Mouse (Mus musculus) small intestine, adult 2 months (tissue): ENCODE measurements around the gene Dhdds. TPM values are rescaled to one million over a fixed set of nuclear protein-coding genes. Genes with fewer than 3 reads are reported as not detected.

Experiments
- H3K27ac ChIP-seq: fragments of 200-500 bp; 2 replicates; pipeline ENCODE4 v1.5.1; 2012; ENCODE audit warnings: low read depth, low read length, control low read depth, inconsistent platforms; ENCODE audit not compliant: insufficient read depth
- H3K27me3 ChIP-seq: fragments of 200-500 bp; 2 replicates; pipeline ENCODE4 v1.6.1; 2012; ENCODE audit warnings: mild to moderate bottlenecking, moderate library complexity, low read length, inconsistent platforms; ENCODE audit not compliant: control insufficient read depth, insufficient read depth
- H3K36me3 ChIP-seq: fragments of 200-500 bp; 2 replicates; pipeline ENCODE4 v1.6.1; 2012; ENCODE audit warnings: mild to moderate bottlenecking, low read length, control low read depth, inconsistent platforms; ENCODE audit not compliant: control insufficient read depth, insufficient read depth
- H3K4me1 ChIP-seq: fragments of 200-500 bp; 2 replicates; pipeline ENCODE4 v1.6.1; 2012; ENCODE audit warnings: low read length, inconsistent platforms, mixed read lengths; ENCODE audit not compliant: control insufficient read depth, insufficient read depth, insufficient read length
- H3K4me3 ChIP-seq: fragments of 200-500 bp; 2 replicates; pipeline ENCODE4 v1.5.1; 2012; ENCODE audit warnings: low read depth, mild to moderate bottlenecking, control low read depth, inconsistent platforms, low read length, moderate library complexity
- CTCF ChIP-seq: fragments of 200-500 bp; IDR thresholded peaks from 2 replicates; pipeline ENCODE4 v1.5.1; 2012; ENCODE audit warnings: low read depth, mild to moderate bottlenecking, control low read depth, inconsistent platforms, low read length, moderate library complexity, mixed read lengths; ENCODE audit not compliant: insufficient replicate concordance, insufficient read length; ENCODE audit errors: extremely low read depth
- POLR2A ChIP-seq: fragments of 200-500 bp; IDR thresholded peaks from 2 replicates; pipeline ENCODE4 v1.6.1; 2012; ENCODE audit warnings: low read depth, mild to moderate bottlenecking, control low read depth, inconsistent platforms, low read length, moderate library complexity
- WGBS: fragments of 180-500 bp; shearing (Covaris S2); methylation state at CpG from one replicate; pipeline ENCODE4 v1.1.7; 2018; 5-methylcytosine and 5-hydroxymethylcytosine counted together
- polyA plus RNA-seq: library from polyadenylated mRNA; depleted of rRNA; stranded (reverse); fragments of >200 nt; gene quantifications from 2 replicates; pipeline ENCODE4 v1.2.3, GENCODE M21; 2012

The Dhdds gene
- polyA plus RNA-seq, 1 experiment = 16.0 TPM

DNA sequence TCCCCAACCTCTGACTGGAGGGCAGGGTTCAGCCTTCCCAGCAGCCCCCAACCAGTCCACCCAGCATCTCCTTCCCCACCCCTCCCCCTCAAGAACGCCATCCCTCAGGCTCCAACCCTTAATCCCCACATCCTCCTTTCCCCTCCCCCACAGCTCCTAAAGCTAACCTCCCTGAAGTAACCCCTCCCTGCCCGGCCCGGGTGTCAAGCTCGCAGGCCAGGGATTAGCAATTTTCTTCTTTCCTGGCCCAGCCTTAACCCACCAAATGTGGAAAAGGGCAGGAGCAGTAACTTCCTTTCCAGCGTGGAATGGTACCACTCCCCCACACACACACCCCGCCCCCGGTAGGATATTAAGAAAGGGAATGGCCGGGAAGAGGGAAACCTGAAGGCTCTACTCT, 16.0 kb upstream of the Dhdds start:
- Histone ChIP-seq H3K27me3 (peaks cover 46% of the 10 kb centered on the region), H3K4me3 (no peak overlapping the region)
- 2% methylated on average over 8 of the region's 8 CpGs for WGBS

DNA sequence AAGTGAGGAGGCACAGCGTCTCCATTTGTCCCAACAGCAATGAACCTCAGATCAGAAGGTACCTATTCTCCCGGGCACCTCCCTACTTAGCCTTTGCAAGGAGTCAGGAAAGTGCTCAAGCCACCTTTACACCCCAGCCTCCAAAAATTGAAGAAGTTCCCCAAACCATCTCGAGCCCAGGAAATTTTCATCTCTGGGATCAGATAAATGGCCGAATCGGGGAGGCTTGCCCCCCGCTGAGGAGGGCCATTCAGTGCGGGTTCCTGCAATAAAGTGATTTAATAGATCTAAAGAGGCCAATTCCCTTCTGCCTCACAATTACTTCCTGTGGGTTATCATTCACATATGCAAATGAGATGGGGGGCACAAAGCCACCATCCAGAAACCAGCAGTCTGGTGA, 15.5 kb upstream of the Dhdds start:
- TF ChIP-seq POLR2A = no peak
- peaks cover 49% of the 10 kb centered on the region for H3K27me3 ChIP-seq
- peaks cover 1% of the 10 kb centered on the region; the same call in 1 of the 2 replicates for H3K4me1 ChIP-seq
- no peak overlapping the region for H3K27ac ChIP-seq
- H3K4me3 ChIP-seq = no peak overlapping the region
- 13% methylated on average over 7 of the region's 7 CpGs for whole genome bisulfite sequencing
- H3K36me3 ChIP-seq = no peaks in the 10 kb centered on the region

More for the DNA sequence above, 16.0 kb upstream of the Dhdds start:
- H3K27ac ChIP-seq = no peak overlapping the region
- H3K4me1 ChIP-seq = peaks cover 1% of the 10 kb centered on the region; the same call in 1 of the 2 replicates
- TF ChIP-seq POLR2A = no peak
- TF ChIP-seq CTCF = no peak
- no peaks in the 10 kb centered on the region for H3K36me3 ChIP-seq

DNA sequence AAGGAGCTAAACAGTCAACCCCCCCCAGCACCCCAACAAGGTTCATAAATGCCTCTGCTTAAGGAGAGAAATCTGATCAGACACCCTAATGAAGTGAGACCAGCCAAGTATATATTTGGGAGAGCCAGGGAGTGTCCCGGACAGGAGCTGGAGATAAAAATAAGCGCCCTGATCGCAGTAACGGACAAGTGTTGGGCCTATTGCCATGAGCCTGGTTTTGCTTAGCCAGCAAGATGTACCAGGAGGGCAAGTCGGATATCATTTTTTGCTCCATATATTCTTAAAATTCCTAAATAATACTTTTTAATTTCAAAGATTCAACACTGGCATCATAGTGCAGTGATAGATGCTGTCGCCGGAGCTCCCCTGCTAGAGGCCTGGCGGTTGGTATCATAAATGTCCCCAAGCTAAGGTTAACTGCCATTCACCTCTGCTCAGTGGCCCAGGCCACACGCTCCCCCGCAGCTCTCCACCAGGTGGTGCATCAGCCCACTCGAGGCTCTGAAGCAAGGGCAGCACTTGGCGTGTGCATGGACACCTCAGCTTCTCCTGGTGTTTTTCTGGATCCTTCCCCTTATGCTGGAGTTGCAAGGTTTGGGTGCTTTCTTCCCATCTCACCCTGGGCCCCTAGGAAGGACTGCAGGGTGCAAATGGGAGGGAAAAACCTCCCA, 12.3 kb upstream of the Dhdds start:
- WGBS = 50% methylated on average over 12 of the region's 12 CpGs

DNA sequence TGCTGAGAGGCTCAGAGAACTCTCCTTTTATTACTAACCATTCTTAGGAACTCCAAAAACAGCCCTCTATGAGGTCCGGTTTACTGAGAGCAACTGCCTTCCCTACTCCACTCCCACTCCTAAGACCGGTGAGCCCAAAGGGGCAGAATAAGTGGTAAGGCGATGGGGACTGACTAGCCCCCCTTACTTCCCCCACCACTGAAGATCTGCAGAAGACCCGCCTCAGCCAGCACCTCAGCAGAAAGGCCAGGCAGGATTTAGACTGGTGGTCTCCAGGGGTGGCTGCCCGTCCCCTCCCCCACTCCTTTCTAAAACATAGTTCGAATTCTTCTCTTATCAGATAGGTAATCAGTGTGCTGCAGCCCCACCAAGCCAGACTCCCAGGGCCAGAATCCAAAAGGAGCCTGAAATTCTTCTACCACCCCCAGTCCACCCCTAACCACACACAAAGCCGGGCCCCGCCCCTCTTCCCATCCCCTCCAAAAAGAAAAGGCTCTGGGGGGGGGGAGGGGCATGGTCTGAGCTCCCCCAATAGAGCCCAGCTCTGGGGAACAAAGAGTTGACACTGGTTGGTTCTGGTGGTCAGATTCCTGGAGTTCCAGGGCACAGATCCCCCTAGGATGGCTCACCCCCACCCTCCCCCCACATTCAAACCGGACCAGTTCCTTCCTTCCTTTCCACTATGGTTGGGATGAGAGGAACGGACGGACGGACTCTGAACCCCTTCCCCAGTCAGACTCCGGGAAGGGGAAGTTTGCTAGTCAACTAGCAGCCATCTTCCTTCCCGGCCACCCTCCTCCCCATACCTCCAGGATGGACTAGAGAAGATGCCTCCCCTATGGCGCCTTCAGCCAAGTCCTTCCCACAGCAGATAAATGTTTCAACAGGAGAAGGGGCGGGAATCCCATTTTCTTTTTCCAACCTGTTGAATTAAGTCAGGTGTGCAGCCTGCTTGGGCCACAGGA, 11.0 kb upstream of the Dhdds start:
- no peaks in the 10 kb centered on the region for H3K36me3 ChIP-seq
- H3K4me3 ChIP-seq = no peak overlapping the region
- no peaks in the 10 kb centered on the region for H3K4me1 ChIP-seq
- peaks cover 14% of the 10 kb centered on the region for H3K27me3 ChIP-seq
- no peak for TF ChIP-seq POLR2A
- no peak for TF ChIP-seq CTCF
- no peak overlapping the region for H3K27ac ChIP-seq
- WGBS = 27% methylated on average over 16 of the region's 16 CpGs

More for the DNA sequence above, 12.3 kb upstream of the Dhdds start:
- Histone ChIP-seq H3K27me3 (peaks cover 27% of the 10 kb centered on the region), H3K27ac (no peak overlapping the region), H3K4me1 (peaks cover 1% of the 10 kb centered on the region; the same call in 1 of the 2 replicates), H3K36me3 (no peaks in the 10 kb centered on the region), H3K4me3 (no peak overlapping the region)
- TF ChIP-seq CTCF = no peak
- no peak for TF ChIP-seq POLR2A

DNA sequence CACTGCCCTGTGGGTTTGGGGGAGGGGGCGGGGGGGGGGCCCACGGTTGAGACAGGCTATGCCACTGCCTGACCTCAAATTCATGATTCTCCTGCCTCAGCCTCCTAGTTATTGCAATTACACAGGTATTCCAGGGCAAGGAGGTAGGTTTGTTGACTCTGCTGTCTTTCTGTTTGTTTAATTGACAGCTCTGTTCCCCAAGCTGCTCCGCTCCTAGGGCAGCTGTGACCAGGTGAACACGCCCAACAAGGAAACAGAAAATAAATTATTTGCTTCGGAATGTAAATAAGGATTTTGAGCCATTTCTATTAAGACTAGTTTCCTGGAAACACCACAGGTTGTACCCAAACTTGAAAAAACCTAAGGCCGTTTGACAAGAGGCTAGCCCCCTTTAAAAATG, 9.0 kb upstream of the Dhdds start:
- peaks cover 9% of the 10 kb centered on the region; the same call in 1 of the 2 replicates for H3K27me3 ChIP-seq
- H3K36me3 ChIP-seq = no peaks in the 10 kb centered on the region
- 25% methylated on average over 6 of the region's 6 CpGs for WGBS
- H3K4me3 ChIP-seq = no peak overlapping the region
- H3K4me1 ChIP-seq = no peaks in the 10 kb centered on the region
- no peak overlapping the region for H3K27ac ChIP-seq
- TF ChIP-seq CTCF (no peak), POLR2A (no peak)

DNA sequence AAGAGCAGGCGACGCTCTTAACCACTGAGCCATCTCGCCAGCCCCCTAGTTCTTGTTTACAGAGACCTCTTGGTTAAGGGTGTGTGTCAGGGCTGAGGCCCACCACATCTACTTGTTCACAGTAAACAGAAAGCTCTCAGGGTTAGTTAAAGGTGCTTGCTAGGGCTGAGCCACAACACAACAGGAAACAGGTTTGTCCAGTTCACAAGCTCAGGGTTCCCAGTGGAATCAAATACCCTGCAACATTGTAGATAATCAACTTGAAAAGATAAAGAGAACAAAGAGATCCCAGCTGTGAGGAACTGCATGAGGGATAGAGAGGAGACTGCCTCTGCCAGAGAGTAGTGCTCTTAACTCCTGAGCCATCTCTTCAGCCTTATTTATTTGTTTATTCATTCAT, 6.1 kb upstream of the Dhdds start:
- H3K4me1 ChIP-seq = no peaks in the 10 kb centered on the region
- H3K27ac ChIP-seq = no peak overlapping the region
- H3K4me3 ChIP-seq = no peak overlapping the region
- H3K36me3 ChIP-seq = no peaks in the 10 kb centered on the region
- peaks cover 4% of the 10 kb centered on the region; the same call in 1 of the 2 replicates for H3K27me3 ChIP-seq
- TF ChIP-seq CTCF = no peak
- no peak for TF ChIP-seq POLR2A
- 59% methylated on average over 3 of the region's 3 CpGs for WGBS
